In genomic region chr4:148974833-148975232, GRCm38 (mm10) we compare ENCODE assay signal across 14 mouse cellular contexts.
A peak's percentile ranks its signal among the peaks of the same experiment; 100 is the strongest.
DNase-seq lines count a peak whose midpoint lies in the region; ATAC-seq lines count a peak whose summit lies in the region.
"Had no signal": no experiment of that assay in that cellular context is flagged by ENCODE, and none has a peak within 500 bp of the region (broad histone marks: within the 10 kb centered on the region; RNA-seq: fewer than 3 reads in every experiment).

No protein-coding gene starts in this region.

- peak overlapping the region; percentile 41; the same call in 1 of the 2 replicates for H3K27ac ChIP-seq in hindbrain, embryonic 10.5 days
- H3K27ac ChIP-seq in hindbrain, embryonic 13.5 days, result no peak overlapping the region; the same call in 1 of the 2 replicates
- no peak overlapping the region for H3K27ac ChIP-seq in forebrain, embryonic 16.5 days (ENCODE audit: low read length)
- H3K27ac ChIP-seq: embryonic facial prominence, embryonic 12.5 days; left cerebral cortex, adult 2 months had no signal

- H3K9me3 ChIP-seq in hindbrain, embryonic 10.5 days, result no peaks in the 10 kb centered on the region
- H3K9me3 ChIP-seq in hindbrain, embryonic 13.5 days, result no peaks in the 10 kb centered on the region
- no peaks in the 10 kb centered on the region for H3K9me3 ChIP-seq in forebrain, embryonic 16.5 days (ENCODE audit: control insufficient read depth, low read length)
- H3K9me3 ChIP-seq: embryonic facial prominence, embryonic 12.5 days had no signal

- H3K4me1 ChIP-seq in hindbrain, embryonic 10.5 days (replicated peaks), result peaks cover 83% of the 10 kb centered on the region
- peaks cover 66% of the 10 kb centered on the region for H3K4me1 ChIP-seq in hindbrain, embryonic 13.5 days (replicated peaks)
- peaks cover 9% of the 10 kb centered on the region for H3K4me1 ChIP-seq in forebrain, embryonic 16.5 days (replicated peaks; ENCODE audit: control insufficient read depth, insufficient read depth, low read length)

- WGBS in hindbrain, embryonic 10.5 days, result 85% methylated on average over 7 of the region's 7 CpGs
- WGBS in hindbrain, embryonic 13.5 days, result 48% methylated on average over 7 of the region's 7 CpGs
- 32% methylated on average over 7 of the region's 7 CpGs for WGBS in forebrain, embryonic 16.5 days

- no peaks in the 10 kb centered on the region for H3K27me3 ChIP-seq in hindbrain, embryonic 10.5 days (ENCODE audit: insufficient read depth, poor library complexity, severe bottlenecking)
- H3K27me3 ChIP-seq in hindbrain, embryonic 13.5 days, result no peaks in the 10 kb centered on the region; the same call in 1 of the 2 replicates
- no peaks in the 10 kb centered on the region for H3K27me3 ChIP-seq in forebrain, embryonic 16.5 days (replicated peaks; ENCODE audit: control insufficient read depth, insufficient read depth, low read length)
- H3K27me3 ChIP-seq: embryonic facial prominence, embryonic 12.5 days had no signal

- no peak overlapping the region for H3K4me2 ChIP-seq in hindbrain, embryonic 13.5 days
- no peak overlapping the region for H3K4me2 ChIP-seq in forebrain, embryonic 16.5 days (ENCODE audit: low read length)
- H3K4me2 ChIP-seq: embryonic facial prominence, embryonic 12.5 days; liver, embryonic 11.5 days had no signal

- DNase-seq in cerebellum, adult 18-20 months, result peak; percentile 29
- DNase-seq in cerebellum, adult 11 months, result no peak
- DNase-seq in hindbrain, embryonic 10.5 days (ENCODE audit: low spot score), result no peak
- DNase-seq in brain, adult 2 months (ENCODE audit: low read depth, low spot score), result peak; percentile 49
- DNase-seq in urinary bladder, postnatal 25 days (ENCODE audit: low spot score), result no peak
- no peak for DNase-seq in lung, postnatal 4 days
- DNase-seq: kidney, adult 18-20 months; thymus, postnatal 14 days had no signal

- no peak for ATAC-seq in hindbrain, embryonic 13.5 days (ENCODE audit: low FRiP score)
- ATAC-seq in forebrain, embryonic 16.5 days, result peak; percentile 77
- ATAC-seq: lung, postnatal 0 days had no signal

- H3K9ac ChIP-seq in hindbrain, embryonic 13.5 days, result no peak overlapping the region
- no peak overlapping the region for H3K9ac ChIP-seq in forebrain, embryonic 16.5 days (replicated peaks; ENCODE audit: low read depth, low read length)
- H3K9ac ChIP-seq: embryonic facial prominence, embryonic 12.5 days had no signal

- H3K36me3 ChIP-seq in hindbrain, embryonic 10.5 days, result 0 out of 2 replicates have a peak, but pooled peaks cover 6% of the 10 kb centered on the region
- no peaks in the 10 kb centered on the region for H3K36me3 ChIP-seq in hindbrain, embryonic 13.5 days
- no peaks in the 10 kb centered on the region for H3K36me3 ChIP-seq in forebrain, embryonic 16.5 days (ENCODE audit: control insufficient read depth, insufficient read depth)
- H3K36me3 ChIP-seq: embryonic facial prominence, embryonic 12.5 days had no signal

- H3K4me3 ChIP-seq in hindbrain, embryonic 10.5 days, result no peak overlapping the region
- H3K4me3 ChIP-seq in hindbrain, embryonic 13.5 days, result no peak overlapping the region
- no peak overlapping the region for H3K4me3 ChIP-seq in forebrain, embryonic 16.5 days (replicated peaks; ENCODE audit: low read length)
- H3K4me3 ChIP-seq: embryonic facial prominence, embryonic 12.5 days; left cerebral cortex, adult 2 months had no signal

Comparison
In these comparisons a context has a peak if more than half of its experiments do, and no peak if none do; other contexts are left out.
1. DNase-seq: peak in cerebellum, adult 18-20 months (2 of 2) and brain, adult 2 months (single experiment); none in cerebellum, adult 11 months (single experiment), hindbrain, embryonic 10.5 days (single experiment), urinary bladder, postnatal 25 days (single experiment) and lung, postnatal 4 days (0 of 2).